Mouse (Mus musculus) embryonic facial prominence, embryonic 11.5 days (tissue): Measurements from ENCODE around the gene G530012D18Rik. TPM values are rescaled to one million over a fixed set of nuclear protein-coding genes. Genes with fewer than 3 reads are reported as not detected.

Experiments used
- polyA plus RNA-seq: library from polyadenylated mRNA; unstranded; fragments of >200 nt; fragmentation: Nextera tagmentation; extraction: Ambion mirVana; gene quantifications from 2 replicates; pipeline ENCODE4 v1.2.1, GENCODE M21; 2014

G530012D18Rik gene
- polyA plus RNA-seq, 1 experiment from 2014 or later, result not detected

Other genes with a start within 250 kb of the G530012D18Rik start
- gene Sp110, start 23.1 kb downstream of the G530012D18Rik start, polyA plus RNA-seq, result 0.60 and 0.77 TPM in 2 replicates
- 1.0 and 1.3 TPM in 2 replicates for gene Sp140, start 24.7 kb downstream of the G530012D18Rik start, polyA plus RNA-seq
- 0.25 and 0.54 TPM in 2 replicates for gene Sp100, start 74.3 kb downstream of the G530012D18Rik start, polyA plus RNA-seq
- gene A630001G21Rik, start 203.0 kb downstream of the G530012D18Rik start, polyA plus RNA-seq, result 1.3 and 1.7 TPM in 2 replicates
- gene Cab39, start 217.8 kb downstream of the G530012D18Rik start, polyA plus RNA-seq, result 49.1 and 61.5 TPM in 2 replicates